Mouse (Mus musculus) thymus, adult 18-20 months (tissue): ENCODE results near the gene Rnf151.
"Not testable (repeated sequence)": the region's sequence is repeated elsewhere in the genome, so short reads cannot be mapped to it uniquely, and the experiment has no call there.

Experiments used
- DNase-seq, 2 experiments: peaks; one replicate each; pipeline ENCODE4 v3.0.0; 2022; ENCODE audit warnings: mixed read lengths in 2 of 2

Rnf151 gene

DNA sequence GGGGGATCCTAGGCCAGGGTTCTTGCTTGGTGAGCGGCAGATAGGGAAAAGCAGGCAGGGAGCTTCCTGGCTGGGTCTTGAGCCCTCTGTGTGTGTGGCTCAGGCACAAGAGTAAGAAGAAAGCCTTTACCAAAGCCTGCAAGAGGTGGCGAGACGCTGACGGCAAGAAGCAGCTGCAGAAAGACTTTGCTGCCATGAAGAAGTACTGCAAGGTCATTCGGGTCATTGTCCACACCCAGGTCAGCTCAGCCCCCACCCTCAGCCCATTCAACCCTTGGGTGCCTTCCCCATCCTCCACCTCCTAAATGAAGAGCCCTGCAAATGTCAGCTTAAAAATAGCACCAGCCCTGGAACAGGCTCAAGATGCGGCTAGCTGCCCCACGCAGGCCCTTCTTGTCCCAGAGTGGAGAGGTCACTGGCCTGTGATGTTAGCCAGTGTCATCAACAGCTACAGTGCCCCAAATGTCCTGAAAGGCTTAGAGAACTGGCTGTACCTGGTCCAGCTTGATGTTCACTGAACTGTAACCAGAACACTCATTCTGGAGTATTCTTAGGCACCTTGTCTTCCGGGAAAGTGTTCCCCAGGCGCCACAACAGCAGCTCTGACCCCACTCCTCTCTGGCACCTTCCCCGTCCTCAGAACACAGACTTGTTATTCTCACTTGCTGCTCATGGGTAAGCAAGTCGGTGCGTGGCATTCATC, 14.5 kb upstream of the Rnf151 start:
- no peak for DNase-seq

DNA sequence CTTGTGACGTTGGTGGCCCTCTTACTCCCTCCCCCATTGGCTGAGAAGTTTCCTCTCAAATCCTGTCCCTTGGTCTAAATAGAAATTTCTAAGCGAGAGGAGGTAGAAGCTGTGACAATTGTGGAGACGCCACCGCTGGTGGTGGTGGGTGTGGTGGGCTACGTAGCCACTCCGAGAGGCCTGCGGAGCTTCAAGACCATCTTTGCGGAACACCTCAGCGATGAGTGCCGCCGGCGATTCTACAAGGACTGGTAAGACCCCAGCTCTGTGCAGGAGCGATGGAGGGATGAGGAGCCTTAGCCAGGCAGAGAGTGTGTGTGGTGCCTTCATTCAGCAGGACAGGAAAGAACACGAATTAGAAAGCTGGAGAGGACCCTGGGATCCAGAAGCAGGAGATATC, 12.9 kb upstream of the Rnf151 start:
- no peak for DNase-seq

DNA sequence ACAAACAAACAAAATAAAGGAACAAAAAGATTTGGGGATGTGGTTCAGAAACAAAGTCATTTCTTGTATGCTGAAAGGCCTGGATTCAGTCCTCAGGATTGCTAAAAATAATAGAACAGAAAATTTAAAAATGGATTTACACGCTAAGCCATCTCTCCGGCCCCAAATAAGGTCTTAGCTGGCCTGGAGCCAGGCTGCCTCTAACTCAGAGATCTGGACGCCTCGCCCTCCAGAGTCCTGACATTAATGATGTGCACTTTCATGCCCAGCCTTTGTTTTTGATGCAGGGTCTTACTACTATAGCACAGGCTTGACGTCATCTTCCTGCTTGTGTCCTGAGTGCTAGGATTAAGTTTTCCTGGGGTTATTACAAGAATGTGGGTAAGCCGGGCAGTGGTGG, 11.2 kb upstream of the Rnf151 start:
- no peak for DNase-seq

DNA sequence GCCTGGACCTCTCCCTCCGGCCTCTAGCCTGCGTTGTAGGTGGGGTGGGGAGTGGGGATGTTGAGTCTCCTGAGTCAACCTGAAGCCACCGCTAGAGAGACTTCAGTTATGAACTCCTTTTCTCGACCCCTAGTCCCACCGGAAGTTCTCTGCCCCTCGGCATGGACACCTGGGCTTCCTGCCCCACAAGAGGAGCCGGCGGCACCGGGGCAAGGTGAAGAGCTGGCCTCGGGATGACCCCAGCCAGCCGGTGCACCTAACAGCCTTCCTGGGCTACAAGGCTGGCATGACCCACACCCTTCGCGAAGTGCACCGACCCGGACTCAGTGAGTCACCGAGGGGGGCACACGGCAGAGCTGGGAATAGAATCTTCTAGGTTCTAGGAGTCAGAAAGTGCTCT, 10.3 kb upstream of the Rnf151 start:
- DNase-seq: no peak

DNA sequence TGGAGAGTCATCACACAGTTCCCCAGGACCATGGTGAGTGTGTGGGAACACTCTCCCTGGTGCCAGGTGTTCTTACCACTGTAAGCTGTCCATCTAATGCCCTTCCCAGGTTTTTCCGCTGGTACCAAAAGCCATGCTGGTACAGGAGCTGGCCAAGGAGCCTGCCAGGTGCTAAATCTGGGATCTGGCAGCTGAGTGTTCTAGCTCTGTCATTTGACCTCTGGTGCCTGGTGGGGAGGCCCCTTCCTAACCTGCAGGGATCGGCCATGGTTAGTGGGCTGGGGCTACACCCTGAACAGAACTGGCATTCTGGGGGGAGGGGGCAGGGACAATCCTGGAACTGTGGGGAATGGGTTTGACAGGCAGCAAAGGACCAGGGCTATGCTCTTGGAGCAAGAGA, 9.8 kb upstream of the Rnf151 start, which contains the start of gene Rpl3l:
TSS of gene Rpl3l (plus strand) at position 203 of the 400 bp plus-strand sequence.
- no peak for DNase-seq

DNA sequence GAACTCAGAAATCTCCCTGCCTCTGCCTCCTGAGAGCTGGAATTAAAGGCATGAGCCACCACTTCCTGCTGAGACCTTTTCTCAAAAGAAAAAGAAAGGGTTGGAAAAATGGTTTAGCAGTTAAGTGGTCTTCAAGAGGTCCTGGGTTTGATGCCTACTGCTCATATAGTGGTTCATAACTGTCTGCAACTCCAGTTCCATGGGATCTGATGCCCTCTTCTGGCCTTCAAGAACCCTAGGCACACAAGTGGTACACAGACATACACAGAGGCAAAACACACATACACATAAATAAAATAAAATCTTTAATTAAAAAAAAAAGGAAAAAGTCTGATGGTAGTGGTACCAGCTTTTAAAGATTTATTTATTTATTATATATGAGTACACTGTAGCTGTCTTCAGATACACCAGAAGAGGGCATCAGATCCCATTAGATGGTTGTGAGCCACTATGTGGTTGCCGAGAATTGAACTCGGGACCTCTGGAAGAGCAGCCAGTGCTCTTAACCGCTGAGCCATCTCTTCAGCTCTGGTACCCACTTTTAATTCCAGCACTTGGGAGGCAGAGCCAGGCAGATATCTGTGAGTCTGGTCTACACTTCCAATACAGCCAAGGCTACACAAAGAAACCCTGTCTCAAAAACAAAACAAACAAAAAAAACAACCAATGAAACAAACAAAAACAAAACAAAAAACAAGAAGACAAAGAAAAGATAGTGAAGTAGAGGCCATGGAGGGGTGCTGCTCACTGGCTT, 8.0 kb upstream of the Rnf151 start:
- DNase-seq: no peak

DNA sequence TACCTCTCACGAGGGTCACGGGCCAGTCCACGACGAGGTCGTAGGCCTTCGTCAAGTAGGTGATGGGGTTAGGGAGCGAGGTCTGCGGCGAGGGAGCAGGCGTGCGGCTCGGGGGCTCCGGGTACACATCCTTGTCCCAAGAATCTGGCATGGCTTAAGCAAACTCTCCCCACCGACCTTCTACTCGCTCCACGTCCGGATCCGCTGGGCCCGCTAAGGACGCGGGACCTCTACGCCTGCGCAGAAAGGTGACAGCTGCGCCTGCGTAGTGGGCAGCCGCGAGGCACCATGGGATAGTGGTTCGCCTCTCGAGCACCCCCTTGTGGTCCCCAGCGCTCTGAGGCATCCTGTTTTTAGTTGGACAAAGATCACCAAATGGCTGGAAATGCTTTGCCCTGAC, 6.3 kb upstream of the Rnf151 start, which contains the start of gene Ndufb10:
TSS of gene Ndufb10 (minus strand) at position 295 of the 400 bp plus-strand sequence.
- peak; percentile 85 to 87 for DNase-seq

DNA sequence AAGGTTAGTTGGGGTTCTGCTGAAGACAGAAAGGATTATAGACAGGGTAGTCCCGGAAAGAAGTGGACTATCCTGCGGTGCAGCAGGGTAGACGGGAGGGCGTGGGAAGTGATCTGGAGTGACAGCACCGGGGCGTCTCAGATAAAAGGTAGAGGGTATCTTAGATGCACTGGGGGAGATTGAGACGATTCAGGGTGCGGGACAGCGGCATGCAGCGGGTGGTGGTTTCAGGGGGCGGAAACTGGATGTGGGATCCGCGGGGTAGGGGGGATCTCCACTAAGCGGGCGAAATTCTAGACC, 6.0 kb upstream of the Rnf151 start:
- DNase-seq: no peak

DNA sequence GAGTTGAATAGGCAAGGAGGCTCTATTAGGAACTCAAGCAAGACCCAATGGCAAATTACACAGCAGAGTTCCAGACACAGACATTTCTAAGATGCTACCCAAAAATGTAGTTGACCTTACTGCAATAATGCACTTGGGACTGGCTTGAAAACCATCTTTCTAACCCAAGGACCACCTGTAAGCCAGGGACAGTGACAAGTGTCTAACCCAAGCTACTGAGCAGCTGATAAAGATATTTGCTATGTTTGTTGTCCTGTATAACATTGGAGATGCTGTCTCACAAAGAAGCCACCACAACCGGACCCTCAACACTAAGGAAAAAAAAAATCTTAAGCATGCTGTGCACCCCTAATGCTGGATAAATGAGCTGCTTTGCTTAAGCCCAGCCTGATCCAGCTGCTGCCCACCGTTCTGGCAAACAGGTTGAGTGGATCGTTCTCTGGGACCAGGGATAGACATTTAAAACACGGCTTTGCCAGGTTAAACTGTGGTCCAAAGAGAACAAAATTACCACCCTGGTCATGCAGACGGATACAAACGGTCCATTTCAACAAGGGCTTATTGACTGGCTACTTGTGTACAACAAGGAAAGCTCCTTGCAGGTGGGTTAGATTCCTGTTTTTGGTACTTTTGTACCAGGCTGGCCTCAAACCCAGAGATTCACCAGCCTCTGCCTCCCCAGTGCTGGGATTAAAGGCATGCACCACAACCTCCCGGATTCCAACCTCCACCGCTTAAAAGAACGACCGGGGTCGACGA, 5.4 kb upstream of the Rnf151 start:
- DNase-seq: no peak

DNA sequence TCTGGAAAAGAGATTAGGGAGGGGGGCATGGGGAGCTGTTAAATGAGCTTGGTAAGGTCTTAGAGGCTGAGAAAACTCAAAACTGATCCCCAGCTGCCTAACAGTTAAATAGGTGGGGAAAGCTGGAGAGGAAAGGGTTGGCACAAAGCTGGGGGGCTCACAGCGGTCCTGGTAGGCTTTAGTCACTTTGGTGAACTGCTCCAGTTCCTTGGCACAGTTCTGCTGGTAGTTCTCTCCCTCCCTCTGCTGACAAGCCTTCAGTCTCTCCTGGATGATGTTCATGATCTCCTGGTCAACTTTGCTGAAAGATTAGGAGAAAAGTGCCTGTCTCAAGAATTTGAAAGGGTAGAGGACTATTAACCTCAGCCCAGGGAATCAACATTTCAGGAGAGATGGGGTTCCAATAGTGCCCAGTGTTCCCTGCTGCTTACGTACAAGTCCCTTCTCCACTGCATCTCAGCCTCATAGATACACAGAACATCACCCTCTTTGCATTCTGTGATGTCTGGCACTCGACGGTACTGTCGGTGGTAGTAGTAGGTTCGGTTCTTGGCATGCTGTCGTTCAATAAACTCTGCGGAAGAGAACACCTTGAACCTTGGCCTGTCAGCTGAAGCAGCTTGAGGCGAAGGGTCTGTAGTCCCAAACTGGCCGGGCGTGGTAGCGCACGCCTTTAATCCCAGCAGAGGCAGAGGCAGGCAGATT, 4.5 kb upstream of the Rnf151 start:
- no peak for DNase-seq

DNA sequence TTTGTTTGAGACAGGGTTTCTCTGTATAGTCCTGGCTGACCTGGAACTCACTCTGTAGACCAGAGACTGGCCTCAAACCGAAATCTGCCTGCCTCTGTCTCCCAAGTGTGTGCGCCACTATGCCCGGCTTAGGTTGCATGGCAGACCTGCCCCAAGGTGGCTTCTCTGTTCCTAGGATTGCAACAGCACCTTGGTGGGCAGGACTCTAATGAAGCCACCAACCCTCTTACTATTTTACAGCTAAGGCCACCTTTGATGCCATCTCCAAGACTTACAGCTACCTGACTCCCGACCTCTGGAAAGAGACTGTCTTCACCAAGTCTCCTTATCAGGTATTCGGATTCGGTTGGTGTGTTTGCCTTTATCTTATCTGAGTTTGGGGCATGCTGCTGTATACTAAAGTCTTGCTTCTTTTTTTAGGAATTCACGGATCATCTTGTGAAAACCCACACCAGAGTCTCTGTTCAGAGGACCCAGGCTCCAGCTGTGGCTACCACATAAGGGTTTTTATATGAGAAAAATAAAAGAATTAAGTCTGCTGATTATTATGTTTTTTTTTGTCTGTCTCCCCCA, 3.6 kb upstream of the Rnf151 start:
- DNase-seq: not testable (repeated sequence)

DNA sequence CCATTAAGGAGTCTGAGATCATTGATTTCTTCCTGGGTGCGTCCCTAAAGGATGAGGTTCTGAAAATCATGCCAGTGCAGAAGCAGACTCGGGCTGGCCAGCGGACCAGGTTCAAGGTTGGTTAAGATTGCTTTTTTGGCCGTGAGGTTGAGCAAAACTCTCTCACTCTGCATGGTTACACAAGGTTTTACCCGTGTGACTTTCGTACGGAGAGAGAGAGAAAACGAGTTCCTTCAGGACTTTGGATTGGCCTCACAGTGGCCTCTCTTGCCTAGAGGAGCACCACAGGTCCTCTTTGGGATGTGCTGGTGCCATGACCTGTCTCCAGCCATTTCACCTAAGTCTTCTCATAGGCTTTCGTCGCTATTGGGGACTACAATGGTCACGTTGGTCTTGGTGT, 2.8 kb upstream of the Rnf151 start:
- not testable (repeated sequence) for DNase-seq

DNA sequence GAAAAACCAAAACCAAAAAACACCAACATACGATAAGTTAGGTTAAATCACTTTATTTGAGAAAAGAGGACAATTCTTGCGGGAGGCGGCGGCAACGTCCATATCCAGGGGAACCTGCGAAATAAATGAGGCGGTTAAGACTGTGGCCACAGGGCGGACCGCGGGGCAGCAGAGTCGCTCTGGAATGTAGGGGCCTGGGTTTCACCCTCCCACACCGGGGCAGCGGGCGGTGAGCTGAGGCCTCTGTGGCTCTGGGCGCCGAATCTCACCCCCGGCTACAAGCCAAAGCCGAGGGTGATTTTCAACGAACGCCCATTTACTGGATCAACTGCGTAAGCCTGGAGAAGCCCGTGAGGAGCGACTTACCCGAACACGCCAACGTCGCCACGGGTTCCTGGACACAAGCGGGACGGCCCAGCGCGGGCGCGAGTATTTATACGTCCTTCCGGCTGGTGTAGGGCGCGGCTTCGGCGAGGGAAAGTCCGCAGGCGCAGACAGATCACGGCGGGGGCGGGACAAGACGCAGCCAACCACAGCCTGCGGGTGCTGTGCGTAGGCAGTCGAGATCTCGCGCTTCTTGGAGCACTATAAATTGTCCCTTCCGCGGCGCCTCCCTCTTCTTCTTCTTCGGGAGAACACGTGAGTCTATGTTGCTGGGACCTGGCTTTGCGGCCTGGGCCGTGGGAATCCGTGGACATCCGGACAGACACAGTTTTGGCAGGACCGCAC, 1.8 kb upstream of the Rnf151 start:
- peak; percentile 96 to 97 for DNase-seq

DNA sequence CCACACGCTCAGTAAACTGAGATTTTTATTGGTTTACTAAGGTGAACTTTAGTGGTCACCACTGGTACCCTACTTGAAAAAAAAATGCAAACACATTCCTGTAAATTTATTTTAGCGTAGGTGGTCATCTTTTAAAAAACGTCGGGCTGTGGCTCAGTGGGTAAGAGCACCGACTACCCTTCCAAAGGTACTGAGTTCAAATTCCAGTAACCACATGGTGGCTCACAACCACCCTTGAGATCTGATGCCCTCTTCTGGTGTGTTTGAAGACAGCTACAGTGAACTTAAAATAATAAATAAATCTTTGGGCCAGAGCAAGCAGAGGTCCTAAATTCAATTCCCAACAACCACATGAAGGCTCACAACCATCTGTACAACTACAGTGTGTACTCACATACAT, 1.1 kb upstream of the Rnf151 start:
- not testable (repeated sequence) for DNase-seq

DNA sequence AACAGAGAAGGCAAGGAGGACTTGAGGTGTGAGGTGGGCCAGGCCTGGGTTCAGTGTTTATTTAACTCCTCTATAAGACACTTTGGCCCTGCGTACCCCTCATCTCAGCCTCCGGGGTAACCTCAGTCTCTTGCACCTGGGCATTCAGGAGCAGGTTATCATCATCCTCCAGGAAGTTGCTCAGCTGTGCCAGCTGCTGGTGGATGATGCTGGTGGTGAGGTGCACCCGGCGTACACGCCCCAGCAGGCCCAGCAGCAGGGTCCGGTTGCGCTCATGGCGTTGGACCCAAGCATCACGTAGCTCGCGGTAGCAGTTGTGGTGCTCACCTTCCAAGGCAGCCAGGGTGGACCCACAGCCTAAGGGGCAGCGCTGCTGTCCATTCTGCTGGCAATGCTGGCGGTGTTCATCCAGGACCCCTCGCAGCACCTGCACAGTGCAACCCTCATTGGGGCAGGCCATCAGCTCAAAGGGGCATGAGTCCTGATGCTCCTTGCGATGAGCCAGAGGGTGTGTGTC, 1.6 kb downstream of the Rnf151 start:
- no peak for DNase-seq

DNA sequence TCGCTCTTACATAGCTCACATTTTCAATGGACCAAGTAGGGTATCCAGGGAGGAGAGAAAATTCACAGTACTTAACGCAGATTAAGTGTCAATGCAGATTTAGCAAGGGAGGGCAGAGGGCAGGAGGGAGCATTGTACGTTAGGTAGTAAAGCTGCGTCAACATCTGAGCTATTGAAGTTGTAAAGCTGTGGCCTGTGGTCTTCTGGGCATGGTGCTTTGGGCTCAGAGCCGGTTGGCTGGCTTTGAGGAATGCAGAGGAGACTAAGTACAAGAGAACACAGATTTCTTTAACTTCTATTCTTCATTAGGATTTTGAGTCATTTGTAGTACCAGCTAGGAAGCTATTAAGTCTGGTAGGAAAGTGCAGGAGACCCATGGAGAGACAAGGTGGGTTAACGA, 2.3 kb downstream of the Rnf151 start:
- no peak for DNase-seq

DNA sequence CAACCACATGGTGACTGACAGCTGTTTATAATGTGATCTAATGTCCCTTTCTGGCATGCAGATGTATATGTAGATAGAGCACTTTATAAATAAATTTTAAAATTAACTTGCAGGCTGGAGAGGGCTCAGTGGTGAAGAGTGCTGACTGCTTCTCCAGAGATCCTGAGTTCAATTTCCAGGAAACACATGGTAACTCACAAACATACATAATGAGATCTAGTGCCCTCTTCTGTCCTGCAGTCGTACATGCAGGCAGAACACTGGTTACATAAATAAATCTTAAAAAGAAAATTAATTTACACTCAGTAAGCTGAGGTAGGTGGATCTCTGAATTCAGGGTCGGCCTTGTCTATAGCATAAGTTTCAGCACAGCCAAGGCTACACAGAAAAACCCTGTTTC, 9.2 kb downstream of the Rnf151 start:
- no peak for DNase-seq

DNA sequence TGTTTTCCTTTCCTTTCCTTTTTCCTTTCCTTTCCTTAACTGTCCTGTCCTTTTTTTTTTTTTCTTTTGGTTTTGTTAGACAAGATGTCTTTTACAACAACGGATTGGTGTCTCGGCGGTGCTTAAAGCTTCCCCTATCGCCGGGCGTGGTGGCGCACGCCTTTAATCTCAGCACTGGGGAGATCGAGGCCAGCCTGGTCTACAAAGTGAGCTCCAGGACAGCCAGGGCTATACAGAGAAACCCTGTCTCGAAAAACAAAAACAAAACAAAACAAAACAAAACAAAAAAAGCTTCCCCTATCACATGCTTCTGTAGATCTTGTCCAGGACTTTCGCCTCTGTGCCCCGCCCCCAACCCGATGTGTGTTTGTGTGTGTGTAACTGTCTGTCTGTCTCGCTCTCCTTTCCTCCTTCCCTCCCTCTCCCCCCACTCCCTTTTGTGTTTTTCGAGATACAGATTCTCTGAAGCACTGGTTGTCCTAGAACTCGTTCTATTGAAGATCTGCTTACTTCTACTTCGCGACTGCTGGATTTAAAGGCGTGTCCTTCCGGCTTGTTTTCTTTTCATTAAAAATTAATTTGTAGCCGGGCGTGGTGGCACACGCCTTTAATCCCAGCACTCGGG, 9.9 kb downstream of the Rnf151 start:
- no peak for DNase-seq

DNA sequence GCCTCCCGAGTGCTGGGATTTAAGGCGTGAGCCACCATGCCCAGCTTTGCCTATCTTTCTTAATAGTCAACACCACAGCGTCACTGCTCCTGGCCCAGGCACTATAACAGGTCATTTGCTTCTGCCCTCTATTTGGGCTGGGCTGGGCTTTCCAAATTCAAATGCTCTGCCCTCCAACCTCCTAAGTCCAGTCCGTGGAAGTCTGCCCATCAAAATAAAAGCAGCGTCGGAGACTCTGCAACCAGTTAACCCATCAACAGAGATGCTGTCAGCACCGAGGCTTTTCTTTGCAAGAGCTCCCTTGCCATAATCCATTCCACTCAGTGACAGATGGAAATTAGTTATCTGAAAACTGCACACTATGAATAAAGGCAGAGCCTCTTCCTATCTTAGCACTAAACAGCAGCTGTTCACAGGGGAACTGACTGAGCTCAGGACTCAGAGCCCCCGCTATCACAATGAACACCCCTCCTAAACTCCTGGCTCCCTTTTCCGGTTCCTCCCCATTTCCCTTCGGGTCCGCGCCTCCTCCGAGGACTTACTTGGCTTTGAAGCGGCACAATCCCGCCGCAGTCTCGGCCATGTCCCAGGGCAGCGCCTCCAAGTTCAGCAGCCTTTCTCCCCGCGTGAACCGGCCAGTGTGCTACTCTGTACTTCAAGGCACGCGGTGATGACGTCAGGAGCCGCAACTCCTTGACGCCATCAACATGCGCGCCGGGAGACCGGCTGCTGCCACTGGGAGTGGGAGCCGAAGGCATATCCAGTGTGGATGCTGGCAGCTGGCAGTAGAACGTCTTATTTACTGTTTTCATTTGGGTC, 10.7 kb downstream of the Rnf151 start, which contains the start of gene Tbl3:
TSS of gene Tbl3 (minus strand) at position 679 of the 819 bp plus-strand sequence.
- DNase-seq: peak; percentile 77 to 84

DNA sequence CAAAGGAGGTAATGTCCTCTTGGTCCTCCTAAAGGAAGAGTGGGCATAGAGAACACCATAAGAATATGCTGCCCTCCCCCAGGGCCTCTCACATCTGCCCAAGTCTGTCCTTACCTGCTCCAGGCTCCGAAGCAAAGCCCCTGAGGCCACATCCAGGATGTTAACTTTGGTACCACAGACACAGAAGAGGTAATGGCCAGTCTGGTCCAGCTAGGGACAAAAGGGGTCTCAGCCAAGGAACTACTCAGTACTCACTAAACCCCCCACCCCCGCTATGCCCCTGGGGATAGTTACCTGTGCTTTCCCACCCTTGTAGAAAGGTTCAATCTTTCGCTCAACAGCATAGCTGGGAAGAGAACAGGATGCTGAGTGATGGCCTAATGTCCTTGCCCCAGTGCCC, 12.0 kb downstream of the Rnf151 start:
- DNase-seq: no peak
